In genomic region chr8:121773876-121774275, GRCm38 (mm10) we compare ENCODE assay signal across 14 mouse cellular contexts. TPM values are rescaled to one million over a fixed set of nuclear protein-coding genes. Genes with fewer than 3 reads are reported as not detected.
"Had no signal": no experiment of that assay in that cellular context is flagged by ENCODE, and none has a peak within 500 bp of the region (broad histone marks: within the 10 kb centered on the region; RNA-seq: fewer than 3 reads in every experiment).

No protein-coding gene starts in this region.

- DNase-seq: left cerebral cortex, postnatal 4 days; liver; liver, embryonic 13.5 days; liver, postnatal 0 days; lung, adult 18-20 months; lung, adult 2 months; lung, embryonic 14.5 days; lung, postnatal 10 days; lung, postnatal 14 days; lung, postnatal 36 days; lung, postnatal 4 days; midbrain, embryonic 14.5 days had no signal

RNA-seq across cellular contexts. Expression of gene Jph3, which starts 44.5 kb away (rescaled TPM):
- total RNA-seq: liver, adult 2 months; monocyte, adult 5-6 weeks had no signal
